Mouse (Mus musculus) Patski (cell line): ENCODE results near the gene Uts2. TPM values are rescaled to one million over a fixed set of nuclear protein-coding genes. Genes with fewer than 3 reads are reported as not detected.
"Not testable (repeated sequence)": the region's sequence is repeated elsewhere in the genome, so short reads cannot be mapped to it uniquely, and the experiment has no call there.

Source experiments
- ATAC-seq: fragments of 100-300 bp; one replicate; pipeline ENCODE4 v1.8.0; 2021
- CTCF ChIA-PET: fragments of 350-600 bp; sonication (Branson Sonifier 250); formaldehyde crosslinking; loops from one replicate; lab custom pipeline; 2022; ENCODE audit warnings: inconsistent platforms; lab: Charles Lee
- POLR2A ChIA-PET: fragments of 350-600 bp; sonication (Branson Sonifier 250); formaldehyde crosslinking; loops from one replicate; lab custom pipeline; 2022; ENCODE audit warnings: antibody characterized with exemption, inconsistent platforms; lab: Charles Lee
- DNase-seq: peaks from one replicate; pipeline ENCODE4 v3.0.0-alpha.2; 2011; ENCODE audit warnings: low read depth, low spot score
- H3K27me3 ChIP-seq: fragments of 371-371 bp; one replicate; pipeline ENCODE4 v1.5.1; 2021
- CTCF ChIP-seq: fragments of 100-300 bp; IDR thresholded peaks from one replicate; pipeline ENCODE4 v1.5.1; 2021
- in situ Hi-C: fragments of 300-500 bp; cut with MboI; formaldehyde crosslinking; loops from 3 replicates; pipeline ENCODE4 v1.11.1; 2018; ENCODE audit warnings: low pct_unique_long_range_greater_than_20kb, mixed read lengths
- polyA plus RNA-seq: library from polyadenylated mRNA; unstranded; gene quantifications from one replicate; pipeline ENCODE4 v1.2.3, GENCODE M21; 2021

Gene Uts2
- polyA plus RNA-seq, 1 experiment from 2014 or later: not detected

DNA sequence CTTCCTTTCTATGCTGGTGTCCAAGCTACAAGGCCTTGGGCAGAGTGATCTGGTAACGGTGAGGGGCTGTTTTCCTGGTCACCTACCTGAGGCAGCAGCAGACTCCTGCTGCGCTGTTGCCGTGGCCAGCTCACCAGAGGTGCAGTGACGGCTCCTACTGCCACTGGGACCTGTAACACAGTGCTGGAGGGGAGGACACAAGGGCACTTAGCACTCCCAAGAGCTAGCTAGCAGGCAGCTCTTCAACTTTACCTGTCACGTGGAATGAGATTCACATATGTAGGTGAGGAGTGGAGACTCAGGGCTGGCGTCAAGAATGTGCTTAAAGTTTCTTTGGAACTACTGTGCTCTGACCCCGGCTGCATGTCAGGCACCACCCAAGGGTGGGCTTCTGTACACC lies 13.4 kb downstream of the Uts2 start:
- ChIA-PET POLR2A (no interaction called here), CTCF (no interaction called here)
- in situ Hi-C loops: no loop called here
- DNase-seq: no peak
- no peak for ATAC-seq
- TF ChIP-seq CTCF: no peak
- no peaks in the 10 kb centered on the region for H3K27me3 ChIP-seq

DNA sequence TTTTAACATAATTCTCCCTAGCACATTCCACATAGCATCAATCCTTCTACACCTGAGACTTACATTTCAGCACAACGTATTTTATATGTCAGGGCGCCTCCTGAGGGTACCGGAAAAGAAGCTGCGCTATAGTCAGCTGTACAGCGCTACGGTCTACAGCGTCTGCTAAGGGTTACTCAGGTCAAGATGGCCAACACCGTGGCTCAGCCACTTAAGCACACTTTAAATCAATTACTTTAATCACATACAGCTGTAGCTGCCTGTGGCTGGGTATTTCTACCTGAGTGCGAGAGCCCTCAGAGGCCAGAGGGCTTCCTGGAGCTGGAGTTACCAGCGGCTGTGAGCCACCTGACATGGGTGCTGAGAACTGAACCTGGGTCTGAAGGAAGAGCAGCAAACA lies 19.0 kb downstream of the Uts2 start:
- ATAC-seq: no peak
- ChIA-PET CTCF (interaction anchor here (1.9 kb wide), 1 partner anchor 50 kb away, joined by 4 read pairs; no protein-coding TSS in a partner anchor), POLR2A (no interaction called here)
- in situ Hi-C loops: no loop called here
- no peak for TF ChIP-seq CTCF
- no peak for DNase-seq
- H3K27me3 ChIP-seq: no peaks in the 10 kb centered on the region

DNA sequence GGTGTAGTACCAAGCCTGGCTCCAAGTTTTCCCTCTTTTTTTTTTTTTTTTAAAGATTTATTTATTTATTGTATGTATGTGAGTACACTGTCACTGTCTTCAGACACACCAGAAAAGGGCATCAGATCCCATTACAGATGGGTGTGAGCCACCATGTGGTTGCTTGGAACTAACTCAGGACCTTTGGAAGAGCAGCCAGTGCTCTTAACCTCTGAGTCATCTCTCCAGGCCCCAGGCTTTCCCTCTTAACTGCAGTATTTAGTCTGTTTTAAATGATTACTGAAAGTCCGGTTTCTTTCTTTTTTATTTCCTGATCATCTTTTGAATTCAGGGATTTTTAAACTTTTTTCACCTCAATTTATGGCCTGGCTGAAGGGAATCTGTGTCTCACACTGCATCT lies 20.5 kb downstream of the Uts2 start:
- H3K27me3 ChIP-seq, POLR2A ChIA-PET, in situ Hi-C loops, DNase-seq, ATAC-seq: not testable (repeated sequence)
- CTCF ChIA-PET: interaction anchor here (1.9 kb wide), 1 partner anchor 51 kb away, joined by 4 read pairs; no protein-coding TSS in a partner anchor

DNA sequence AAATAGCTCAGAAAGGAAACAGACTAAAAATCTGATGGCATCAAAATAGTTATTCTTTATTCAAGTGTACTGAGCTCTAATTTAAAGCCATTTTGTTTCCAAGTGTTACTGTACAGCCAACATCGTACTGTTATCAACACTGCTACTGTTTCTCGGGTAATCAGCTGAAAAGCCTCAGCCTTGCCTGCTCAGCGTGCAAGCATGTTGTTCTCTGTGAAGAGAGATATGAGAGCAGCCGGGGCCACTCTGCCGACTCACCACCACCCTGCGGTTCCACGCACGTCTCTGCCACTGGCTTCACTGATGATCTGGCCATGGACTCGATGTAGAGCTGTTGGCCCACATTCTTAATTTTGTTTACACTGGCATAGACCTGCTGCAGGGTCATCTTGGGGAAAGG lies 27.3 kb downstream of the Uts2 start:
- no peak for TF ChIP-seq CTCF
- no peaks in the 10 kb centered on the region for H3K27me3 ChIP-seq
- CTCF ChIA-PET: interaction anchor here (0.8 to 1.3 kb wide), 2 partner anchors 17 to 58 kb away, joined by 3 read pairs; no protein-coding TSS in a partner anchor
- DNase-seq (no peak), ATAC-seq (no peak)
- POLR2A ChIA-PET: no interaction called here
- in situ Hi-C loops: no loop called here

DNA sequence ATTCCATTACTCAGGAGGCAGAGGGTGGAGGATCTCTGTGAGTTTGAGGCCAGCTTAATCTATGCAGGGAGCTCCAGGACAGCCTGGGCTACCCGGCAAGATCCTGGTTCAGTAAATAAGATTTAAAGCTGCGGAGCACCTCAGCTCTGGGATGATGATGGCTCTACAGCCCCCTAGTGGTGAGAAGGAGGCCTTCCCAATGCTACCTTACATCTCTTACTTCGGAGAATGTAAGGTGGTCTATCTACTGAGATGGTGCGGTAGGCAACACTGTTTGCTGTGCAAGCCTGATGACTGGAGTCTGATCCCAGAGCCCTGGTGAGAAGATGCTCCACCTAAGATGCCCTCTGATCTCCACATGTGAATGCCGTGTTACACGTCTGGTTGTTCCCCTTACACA lies 30.1 kb downstream of the Uts2 start:
- no peak for ATAC-seq
- POLR2A ChIA-PET: no interaction called here
- DNase-seq: no peak
- in situ Hi-C loops: no loop called here
- CTCF ChIA-PET: interaction anchor here (0.8 to 1.3 kb wide), 2 partner anchors 20 to 61 kb away, joined by 3 to 5 read pairs; no protein-coding TSS in a partner anchor
- peak; percentile 76 for TF ChIP-seq CTCF
- H3K27me3 ChIP-seq: no peaks in the 10 kb centered on the region

DNA sequence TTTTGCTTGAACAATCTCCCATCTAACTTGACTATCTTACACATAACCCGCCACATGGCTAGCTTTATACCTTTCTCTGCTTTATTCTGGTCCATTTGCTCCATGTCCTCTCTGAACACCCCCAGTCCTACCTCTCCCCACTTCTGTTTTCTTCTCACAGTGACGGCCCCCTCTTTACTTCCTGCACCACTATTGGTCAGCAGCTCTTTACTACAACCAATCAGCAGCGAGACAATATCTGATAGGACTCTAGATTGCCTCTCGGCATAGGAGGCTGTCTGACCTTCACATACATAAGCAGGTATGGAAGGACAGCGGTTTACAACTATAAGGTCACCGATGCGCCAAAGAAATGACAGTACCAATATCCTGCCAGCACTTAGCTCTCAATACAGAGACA lies 39.6 kb downstream of the Uts2 start:
- CTCF ChIA-PET: no interaction called here

DNA sequence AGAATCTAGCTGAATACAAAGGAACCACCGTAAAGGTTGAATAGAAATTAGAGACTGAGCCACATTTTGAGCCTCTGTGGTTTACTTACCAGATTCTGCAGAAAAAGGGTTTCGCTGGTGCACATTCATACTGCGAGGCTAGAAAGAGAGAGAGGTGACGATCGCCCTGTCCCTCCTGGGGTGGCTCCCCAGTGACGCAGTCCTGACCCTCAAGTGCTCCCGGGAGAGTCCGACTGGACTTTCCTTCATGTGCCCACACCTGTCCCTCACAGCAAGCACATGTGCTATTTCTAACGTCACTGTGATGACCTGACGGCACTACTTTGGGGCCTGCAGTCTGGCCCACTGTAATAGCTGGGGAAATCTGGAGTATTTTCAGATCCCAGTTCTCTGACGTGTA lies 40.9 kb downstream of the Uts2 start:
- H3K27me3 ChIP-seq: no peaks in the 10 kb centered on the region
- ATAC-seq: no peak
- CTCF ChIA-PET: no interaction called here
- POLR2A ChIA-PET: no interaction called here
- TF ChIP-seq CTCF: no peak
- in situ Hi-C loops: no loop called here
- DNase-seq: no peak

More for the DNA sequence above, 39.6 kb downstream of the Uts2 start:
- POLR2A ChIA-PET: no interaction called here
- DNase-seq (no peak), ATAC-seq (no peak)
- in situ Hi-C loops: no loop called here
- TF ChIP-seq CTCF: no peak
- no peaks in the 10 kb centered on the region for H3K27me3 ChIP-seq

DNA sequence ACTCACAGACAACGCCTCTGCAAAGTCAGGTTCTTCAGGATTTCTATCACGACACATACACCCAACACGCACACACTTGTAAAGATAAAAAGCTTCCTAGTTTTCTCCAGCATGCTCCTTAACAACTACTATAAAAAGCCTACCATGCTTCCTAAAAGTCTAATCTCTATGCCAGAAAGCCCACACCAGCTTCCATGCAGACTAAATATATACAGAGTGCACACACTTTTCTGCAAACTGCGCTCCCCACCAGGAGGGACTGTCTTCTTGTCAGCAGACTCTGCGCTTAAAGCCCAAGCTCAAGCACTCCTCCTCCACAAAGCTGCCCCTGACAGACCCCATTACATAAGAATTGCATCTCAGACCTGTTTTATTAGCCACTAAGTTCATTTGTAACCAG lies 44.6 kb downstream of the Uts2 start:
- ATAC-seq (no peak), DNase-seq (no peak)
- CTCF ChIA-PET: interaction anchor here (1.3 kb wide), 1 partner anchor 18 kb away, joined by 3 read pairs; no protein-coding TSS in a partner anchor
- POLR2A ChIA-PET: no interaction called here
- H3K27me3 ChIP-seq: no peaks in the 10 kb centered on the region
- in situ Hi-C loops: no loop called here
- no peak for TF ChIP-seq CTCF

DNA sequence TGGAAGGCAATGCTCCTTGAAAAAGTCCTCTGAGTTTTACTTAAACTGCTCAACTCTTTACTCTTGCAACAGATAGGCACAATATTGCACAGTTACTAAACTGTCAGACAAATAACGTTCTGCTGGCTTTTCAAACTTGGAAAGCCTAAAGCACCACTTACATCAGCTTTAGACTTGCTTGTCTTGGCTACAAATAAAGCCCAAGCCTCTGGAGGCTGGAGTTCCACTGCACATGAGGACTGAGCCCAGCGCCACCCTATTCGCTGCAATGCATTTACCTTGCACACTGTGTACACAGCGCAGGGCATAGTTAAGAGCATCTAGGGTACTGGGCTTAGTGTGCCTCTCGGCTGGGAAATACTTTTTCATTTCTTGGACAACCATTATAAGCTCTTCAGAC lies 46.4 kb downstream of the Uts2 start:
- in situ Hi-C loops: no loop called here
- H3K27me3 ChIP-seq: no peaks in the 10 kb centered on the region
- DNase-seq (no peak), ATAC-seq (no peak)
- TF ChIP-seq CTCF: no peak
- CTCF ChIA-PET: no interaction called here
- POLR2A ChIA-PET: no interaction called here

DNA sequence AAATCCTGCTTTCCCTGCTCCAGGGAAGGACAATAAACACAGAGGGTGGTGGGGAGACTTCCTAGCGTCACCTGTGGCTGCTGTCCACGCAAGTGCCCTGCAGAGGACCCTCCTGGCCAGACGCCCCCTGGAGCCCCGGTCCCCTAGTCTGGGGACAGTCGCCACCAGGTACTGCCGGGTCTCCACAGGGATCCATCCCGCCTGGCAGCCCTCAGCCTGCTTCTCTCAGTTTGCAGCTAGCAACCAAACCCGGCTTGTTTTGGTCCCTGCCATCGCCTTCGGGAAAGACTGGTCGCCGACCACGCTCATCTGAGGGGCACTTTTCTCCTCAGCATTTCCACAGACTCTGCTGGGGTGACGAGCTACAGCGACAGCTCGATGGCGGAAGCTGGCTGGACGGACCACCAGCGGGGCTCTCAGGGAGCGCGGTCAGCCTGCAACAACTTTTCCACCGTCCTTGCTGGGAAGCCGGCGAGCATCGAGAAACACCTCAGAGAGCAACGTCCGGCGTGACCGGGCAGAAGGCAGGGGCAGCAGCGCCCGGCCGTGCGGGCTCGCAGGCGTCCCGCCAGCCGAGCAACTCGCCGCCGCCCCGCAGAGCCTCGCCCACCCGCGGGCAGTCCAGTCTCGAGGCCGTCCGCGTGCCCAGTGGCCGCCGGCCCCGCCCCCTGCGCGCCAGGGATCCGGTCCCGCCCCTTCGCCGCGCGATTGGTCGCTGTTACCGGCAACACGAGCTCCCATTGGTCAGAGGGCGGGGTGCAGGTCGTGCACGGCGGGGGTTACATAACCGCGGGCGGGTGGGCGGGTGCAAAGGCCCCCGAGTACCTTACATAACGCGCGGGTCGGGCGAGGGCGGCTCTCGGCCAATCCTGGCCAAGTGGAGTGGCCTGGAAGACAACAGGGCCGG lies 47.4 kb downstream of the Uts2 start, which contains the start of gene Per3:
Gene Per3, minus strand, starts transcription at position 629 of the 907 bp plus-strand sequence.
- ChIA-PET CTCF (no interaction called here), POLR2A (no interaction called here)
- no peaks in the 10 kb centered on the region for H3K27me3 ChIP-seq
- DNase-seq (peak; percentile 67), ATAC-seq (peak; percentile 90)
- in situ Hi-C loops: no loop called here
- no peak for TF ChIP-seq CTCF

DNA sequence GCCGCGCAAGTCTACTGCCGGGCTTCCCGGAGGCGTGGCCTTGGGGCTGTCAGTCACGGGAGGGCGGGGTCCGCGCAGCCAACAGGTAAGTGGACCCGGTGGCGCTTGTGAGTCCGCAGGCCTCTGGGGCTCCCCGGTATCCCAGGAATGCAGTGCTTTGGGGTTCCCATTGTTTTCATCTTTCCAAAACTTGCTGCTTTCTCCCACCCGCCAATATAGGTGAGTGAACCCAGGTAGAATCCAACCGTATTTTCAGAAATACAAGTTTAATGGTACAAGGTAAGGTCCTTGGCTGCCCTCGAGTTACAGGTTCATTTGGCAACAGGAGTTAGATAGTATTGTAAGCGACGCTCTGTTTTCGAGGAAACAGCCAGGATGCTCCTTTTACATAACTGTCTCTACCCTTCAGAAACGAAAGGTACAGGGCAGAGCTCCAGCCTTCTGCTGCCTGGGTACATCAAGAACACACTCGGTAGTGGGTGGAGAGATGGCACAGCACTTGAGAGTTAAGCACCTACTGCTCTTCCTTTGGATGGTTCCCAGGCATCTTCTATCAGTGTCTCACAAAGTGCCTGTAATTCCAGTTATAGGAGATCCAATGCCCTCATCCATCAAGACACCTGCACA lies 48.2 kb downstream of the Uts2 start:
- no peaks in the 10 kb centered on the region for H3K27me3 ChIP-seq
- CTCF ChIA-PET: no interaction called here
- POLR2A ChIA-PET: no interaction called here
- no peak for TF ChIP-seq CTCF
- no peak for ATAC-seq
- no peak for DNase-seq
- in situ Hi-C loops: no loop called here
